Mouse (Mus musculus): ENCODE results near the gene Dsp.

Gene Dsp

DNA sequence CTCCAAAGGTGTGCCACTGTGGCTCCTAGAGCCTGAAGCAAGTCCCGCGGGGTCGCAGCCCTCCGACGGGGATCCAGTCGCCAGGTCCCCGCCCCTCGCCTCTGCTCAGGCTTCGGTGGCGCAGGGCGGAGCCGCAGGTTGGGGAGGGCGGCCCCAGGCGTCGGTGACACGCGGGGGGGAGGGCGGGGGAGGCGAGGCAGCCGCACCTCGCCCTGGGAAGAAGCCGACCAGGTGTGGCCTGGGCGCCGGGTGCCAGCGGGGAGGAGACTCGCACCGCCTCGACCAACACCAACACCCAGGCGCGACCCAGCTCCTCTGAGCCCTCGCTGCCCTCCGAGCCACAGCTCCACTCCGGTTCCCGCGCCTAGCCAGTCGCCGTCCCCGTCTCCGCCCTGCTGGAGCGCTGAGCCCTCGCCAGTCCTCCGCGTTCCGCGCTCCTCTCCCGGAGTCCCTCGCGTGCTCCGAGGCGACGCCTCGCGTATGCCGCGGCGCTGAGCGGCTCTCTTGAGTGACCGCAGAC lies at the start of gene Dsp:
TSS of gene Dsp (plus strand) at position 226 of the 520 bp plus-strand sequence.
- in situ Hi-C loops (cut with MboI, MseI) = no loop called here

DNA sequence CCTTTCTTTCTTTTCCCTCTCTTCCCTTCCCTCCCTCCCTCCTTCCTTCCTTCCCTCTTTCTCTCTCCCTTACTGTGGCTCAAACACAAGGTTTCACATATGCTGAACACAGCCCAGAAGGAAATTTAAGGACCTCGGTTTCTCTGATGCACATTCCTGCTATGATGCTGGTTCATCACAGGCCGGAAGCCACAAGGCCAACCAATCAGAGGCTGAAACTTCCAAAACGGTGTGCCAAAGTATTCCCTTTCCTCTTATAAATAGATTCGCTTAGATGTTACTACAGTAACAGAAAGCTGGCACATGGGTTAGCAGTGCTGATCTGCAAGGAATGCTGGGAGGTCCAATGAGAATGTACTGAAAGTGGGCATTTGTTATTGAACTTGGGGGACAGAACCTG lies 47.7 kb upstream of the Dsp start:
- in situ Hi-C loops (cut with MboI, MseI) = no loop called here

DNA sequence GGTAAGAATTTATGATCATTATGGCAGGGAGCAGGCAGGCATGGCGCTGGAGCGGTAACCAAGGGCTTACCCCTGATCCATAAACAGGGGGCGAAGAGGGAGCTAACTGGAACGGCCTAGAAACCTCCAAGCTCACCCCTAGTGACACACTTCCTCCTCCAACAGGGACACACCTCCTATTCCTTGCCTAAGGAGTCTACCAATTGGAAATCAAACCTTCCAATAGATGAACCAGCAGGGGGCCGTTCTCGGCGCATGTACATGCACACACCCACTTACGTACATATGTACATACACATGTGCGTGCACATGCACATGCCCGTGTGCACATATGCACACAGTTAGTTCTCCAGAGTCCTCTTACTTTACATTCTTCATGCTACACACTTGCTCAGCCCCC lies 46.6 kb upstream of the Dsp start:
- in situ Hi-C loops (cut with MboI, MseI) = no loop called here

DNA sequence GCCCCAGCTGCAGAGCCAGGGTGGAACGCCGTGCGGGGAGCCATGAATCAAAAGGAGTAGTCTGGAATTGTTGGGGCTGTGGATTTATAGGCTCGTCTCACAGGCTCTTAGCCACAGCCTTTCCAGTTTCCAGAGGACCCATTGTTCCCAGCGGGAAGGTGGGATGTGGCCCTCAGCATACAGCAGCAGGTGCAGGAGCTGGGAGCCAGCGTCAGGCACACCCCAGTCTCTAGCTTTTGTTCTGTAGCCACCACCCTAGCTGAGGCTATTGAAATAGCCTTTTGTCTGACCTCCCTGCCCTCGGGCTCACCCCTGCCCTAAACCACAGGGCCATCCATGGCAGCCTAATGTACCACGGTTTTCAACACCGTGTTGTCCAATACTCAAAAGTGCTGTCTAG lies 42.0 kb upstream of the Dsp start:
- in situ Hi-C loops (cut with MboI, MseI) = no loop called here

DNA sequence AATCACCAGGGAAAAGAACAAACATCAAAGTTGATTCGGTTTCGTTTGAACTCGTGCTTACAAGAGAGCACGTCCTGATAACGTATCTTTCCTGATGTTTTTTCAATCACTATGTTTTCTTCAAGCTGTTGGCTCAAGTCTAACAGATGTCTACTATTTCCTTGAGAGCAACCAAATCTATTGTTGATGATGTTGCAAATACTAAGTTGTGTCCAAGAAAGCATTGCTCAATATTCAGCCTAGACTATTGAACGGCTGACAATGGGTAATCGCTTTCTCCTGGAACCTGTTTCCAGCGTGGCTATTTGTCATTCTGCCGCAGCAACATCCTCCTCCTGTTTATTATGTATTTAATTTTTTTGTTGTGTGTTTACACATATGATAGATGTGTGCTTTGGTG lies 28.8 kb upstream of the Dsp start:
- in situ Hi-C loops (cut with MboI, MseI) = no loop called here

DNA sequence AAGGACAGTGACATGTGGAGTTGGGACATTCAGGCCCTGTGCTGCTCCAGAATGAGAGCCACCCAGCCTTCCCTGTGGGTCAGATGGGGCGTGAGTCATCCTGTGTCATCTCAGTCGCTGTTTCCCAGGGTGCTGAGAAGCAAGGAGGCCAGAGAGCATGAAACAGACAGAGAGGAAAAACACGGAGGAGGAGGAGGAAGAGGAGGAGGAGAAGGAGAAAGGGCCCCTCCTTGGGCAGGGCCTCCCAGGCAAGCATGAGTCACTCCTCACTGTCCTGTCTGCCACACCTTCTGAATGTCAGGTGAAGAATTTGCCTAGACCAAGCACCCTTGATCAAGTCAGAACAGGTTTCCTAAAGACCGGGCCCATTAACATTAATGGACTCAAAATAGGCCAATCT lies 27.4 kb upstream of the Dsp start:
- in situ Hi-C loops (cut with MboI, MseI) = no loop called here

DNA sequence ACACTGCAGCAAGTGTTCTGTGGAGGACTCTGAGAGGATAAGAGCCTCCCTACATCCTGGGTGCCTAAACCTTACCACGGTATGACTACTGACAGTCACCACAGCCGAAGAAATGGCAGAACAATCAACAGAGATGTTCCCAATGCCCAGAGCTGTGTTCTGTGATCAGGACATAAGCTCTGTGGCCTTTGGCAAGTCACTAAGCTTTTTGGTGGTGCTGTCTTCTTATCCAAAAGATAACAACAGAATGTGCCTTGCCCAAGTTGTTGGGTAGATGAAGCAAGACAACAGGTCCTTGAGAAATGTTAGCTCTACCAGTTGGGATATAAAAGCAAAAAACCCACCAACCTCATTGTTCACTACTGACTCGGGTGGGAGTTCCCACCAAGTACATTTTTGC lies 23.4 kb upstream of the Dsp start:
- in situ Hi-C loops (cut with MboI, MseI) = no loop called here

DNA sequence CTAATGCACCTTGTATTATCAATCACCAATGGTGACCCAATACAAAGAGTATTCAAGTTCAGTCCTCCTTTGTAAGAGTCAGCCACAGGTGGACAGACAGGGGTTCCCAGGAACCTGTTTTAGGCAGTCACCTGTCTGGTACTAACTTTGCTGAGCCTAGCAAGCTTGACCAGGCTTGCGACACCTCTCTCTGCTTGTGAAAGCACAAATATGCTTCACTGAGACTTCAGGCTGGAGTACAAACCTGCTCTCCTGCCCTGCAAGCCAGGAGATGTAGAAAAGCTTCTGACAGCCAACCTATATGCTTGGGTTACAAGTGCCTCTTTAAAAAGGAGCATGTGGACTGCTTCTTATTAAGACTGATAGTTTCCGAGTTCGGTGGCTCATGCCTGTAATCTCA lies 22.8 kb upstream of the Dsp start:
- in situ Hi-C loops (cut with MboI, MseI) = no loop called here

DNA sequence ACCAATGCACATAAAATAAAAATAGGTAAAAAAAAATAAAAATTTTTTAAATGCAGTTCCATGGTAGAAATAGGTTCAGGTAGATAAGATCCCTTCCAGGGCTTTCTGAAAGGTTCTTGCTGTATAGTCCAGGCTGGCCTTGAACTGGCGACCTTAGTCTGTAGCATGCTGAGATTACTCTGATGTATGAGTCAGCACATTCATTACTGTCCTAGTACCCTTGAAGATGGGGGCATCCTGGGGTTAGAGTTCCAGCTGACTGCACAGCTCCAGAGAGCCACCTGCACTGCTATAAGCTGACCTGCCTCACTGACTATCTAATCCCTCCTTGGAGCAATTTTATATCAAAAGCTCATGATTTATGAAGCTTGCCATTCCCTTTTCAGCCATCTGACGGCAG lies 21.6 kb upstream of the Dsp start:
- in situ Hi-C loops (cut with MboI, MseI) = no loop called here

DNA sequence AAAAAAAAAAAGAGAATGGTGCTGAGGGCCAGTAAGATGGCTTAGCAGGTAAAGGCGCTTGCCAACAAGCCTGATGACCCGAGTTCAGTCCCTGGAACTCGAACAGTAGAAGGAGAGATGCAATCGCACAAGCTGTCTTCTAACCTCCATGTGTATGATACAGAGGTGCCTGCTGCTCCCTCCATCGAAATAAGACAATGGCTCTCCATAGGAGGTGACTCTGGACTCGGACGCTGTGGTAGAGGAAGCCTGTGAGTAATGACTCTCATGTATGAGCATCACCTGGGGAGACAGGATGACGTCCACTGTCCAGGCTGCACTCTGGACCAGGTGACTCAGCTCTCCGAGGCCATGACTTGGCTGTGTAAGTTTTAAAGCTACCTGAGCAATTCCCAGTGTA lies 21.0 kb upstream of the Dsp start:
- in situ Hi-C loops (cut with MboI, MseI) = no loop called here

DNA sequence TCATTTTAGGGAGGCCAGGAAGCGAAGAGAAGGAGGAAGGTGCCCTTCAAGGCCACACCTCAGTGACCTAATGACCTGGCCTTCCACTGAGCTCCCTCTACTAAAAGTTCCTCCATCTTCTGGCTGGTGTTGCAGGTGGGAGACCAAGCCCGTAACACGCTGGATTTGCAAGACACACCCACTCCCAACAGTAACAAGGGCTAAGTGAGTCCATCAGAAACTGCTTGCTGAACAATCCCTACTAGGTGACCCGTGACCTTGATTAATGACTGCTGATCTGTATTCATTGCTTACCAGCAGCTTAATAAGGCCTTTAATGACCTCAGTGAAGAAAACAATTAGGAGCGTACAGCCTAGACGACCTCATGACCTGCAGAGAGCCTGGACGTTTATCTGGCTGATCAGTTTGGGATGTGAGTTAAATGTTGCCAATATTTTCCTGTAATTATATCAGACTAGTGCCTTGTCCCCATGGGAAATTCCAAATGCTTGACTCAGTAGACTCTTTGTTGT lies 18.0 kb upstream of the Dsp start:
- in situ Hi-C loops (cut with MboI, MseI) = no loop called here

DNA sequence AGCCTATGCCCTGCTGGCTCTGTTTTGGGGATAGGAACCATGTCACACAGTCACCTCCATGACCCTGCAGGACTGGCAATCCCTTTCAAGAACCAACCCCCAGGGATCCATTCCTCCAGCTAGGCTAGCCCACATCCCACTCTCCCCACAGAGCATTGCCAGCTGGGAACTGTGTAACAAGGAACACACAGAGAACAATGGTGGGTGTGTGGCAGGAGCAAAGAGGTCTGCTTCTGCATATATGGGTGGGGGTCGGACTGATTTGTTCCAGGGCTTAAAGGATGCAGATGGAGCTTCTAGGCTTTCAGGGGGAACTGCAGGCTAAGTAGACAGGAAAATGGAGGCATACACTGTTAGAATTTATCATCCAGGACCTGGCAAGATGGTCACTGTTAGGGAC lies 10.6 kb upstream of the Dsp start:
- in situ Hi-C loops (cut with MboI, MseI) = no loop called here

DNA sequence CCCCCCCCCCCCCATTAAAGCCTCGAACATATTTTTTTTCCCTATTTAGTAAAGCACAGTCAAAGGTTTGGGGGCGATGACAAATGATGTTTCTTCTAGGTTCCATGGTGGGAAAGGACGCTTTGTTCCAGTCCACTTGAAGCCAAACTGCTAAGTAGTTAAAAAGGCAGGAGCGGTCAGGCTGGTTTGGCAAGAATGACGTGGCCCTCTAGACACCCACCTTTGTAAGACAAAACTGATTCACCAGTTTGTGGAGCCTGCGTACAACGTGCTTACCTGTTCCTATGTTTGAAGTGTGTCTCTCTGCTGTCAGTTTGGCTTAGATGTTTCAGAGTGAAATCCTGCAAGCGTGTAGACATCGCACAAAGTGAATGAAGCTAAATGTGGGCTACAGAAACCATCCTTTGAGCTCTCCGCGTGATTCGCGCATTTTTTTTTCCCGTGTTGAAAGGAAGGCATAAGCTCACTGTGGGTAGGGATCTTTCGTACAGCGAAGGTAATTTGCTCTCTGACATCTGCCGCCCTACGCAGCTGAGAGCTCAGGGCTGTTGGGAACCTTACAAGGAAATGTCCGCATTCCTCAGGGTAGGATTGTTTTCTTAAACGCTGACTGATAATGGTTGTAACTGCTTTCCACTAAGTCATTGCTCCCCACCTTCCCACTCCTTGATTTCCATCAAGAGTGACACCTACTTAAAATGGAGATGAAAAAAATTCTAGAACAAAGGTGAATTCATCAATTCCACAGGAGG lies 6.0 kb upstream of the Dsp start:
- in situ Hi-C loops (cut with MboI, MseI) = no loop called here

DNA sequence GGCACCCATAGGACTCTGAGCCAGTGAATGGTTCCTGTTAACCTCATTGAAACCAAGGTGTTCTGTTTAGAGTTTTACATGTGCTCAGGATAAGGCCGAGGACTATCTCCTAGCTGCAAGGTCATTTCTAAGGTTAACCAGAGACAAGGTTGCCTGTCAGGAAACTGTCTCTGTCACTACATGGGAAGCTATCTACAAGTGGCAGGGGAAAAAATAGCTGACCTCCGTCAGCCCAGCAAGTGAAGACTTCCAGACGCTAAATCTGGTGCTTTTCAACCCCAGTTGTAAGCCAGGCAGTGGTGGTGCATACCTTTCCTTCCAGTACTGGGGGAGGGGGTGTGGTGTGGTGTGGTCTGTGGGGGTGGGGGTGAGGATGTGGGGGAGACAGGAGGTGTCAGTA lies 2.7 kb upstream of the Dsp start:
- in situ Hi-C loops (cut with MboI, MseI) = no loop called here

DNA sequence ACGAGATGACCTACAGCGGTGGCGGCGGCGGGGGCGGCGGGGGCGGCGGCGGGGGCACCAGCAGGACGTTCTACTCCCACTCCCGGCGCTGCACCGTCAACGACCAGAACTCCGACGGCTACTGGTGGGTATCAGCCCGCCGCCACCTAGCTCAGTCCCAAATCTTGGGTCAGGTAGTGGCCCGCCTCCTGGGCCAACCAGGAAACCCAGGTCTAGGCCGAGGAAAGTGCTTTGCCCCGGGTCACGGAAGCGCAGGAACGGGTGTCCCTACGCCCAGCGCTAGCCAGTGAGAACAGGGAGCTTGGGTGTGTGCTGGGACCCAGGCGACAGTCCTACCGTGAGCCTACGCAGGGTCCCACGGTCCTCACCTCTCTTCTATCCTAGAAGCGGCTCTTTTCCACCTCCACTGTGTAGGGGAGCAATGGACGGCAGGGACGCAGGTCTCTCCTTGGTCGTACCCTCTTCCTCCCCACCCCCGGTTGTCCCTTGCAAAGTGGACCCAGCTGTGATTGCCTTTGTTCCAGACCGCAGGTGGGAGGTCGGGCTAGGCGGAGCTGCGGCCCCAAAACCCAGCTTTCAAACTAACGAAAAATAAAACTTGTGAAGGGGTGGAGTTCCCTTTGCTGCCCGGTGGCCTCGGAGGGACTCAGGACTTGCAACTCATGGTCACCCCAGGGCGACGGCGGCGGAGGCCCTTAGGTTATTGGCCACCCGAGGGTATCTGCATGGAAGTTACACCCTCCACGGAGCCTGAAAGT lies 756 bp downstream of the Dsp start:
- in situ Hi-C loops (cut with MboI, MseI) = no loop called here

DNA sequence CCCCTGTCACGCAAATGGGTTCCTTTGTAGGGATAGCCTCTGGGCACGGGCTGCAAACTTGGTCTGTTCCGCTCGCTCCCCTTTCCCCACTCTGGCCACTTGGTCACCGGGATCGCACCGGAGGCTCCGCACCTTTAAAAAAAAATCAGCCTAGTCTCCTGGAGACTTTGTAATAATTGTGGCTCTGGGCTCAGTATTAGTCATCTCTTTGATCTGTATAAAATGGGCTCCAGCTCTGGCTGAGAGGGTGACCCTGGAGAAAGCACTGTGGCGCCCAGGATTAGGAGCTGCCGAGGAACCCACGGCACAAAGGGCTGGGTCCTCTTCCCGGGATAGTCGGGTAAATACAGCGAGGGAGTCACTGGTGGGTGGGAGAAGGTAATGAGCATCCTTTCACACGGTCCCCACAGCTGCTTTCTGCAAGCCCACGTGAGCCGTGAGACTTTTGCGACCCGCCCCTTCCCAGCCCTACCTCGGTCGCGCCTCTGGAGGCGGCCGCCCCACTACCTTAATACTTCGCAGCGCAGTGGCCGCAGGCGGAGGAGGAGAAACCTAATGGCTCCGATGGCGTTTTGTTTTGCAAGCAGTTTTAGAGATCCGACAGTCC lies 1.4 kb downstream of the Dsp start:
- in situ Hi-C loops (cut with MboI, MseI) = no loop called here

DNA sequence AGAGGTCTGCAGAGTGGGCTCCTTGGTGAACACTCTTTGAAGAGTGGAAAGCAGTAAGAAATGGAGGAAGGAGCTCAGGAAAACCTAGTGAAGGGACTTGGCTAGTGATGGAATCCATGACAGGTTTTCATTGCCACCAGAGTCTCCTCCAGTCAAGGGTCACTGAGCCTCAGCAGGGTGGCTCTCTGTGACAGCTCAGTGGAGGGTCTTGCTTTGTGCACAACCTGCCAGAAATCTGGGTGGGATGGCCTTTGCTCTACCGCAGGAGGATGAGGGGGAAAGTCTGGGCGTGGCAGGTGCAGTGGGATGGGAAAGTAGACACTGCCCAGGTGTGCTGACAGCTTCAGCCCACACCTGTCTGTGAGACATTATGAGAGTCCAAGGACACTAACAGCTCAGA lies 4.4 kb downstream of the Dsp start:
- in situ Hi-C loops (cut with MboI, MseI) = no loop called here

DNA sequence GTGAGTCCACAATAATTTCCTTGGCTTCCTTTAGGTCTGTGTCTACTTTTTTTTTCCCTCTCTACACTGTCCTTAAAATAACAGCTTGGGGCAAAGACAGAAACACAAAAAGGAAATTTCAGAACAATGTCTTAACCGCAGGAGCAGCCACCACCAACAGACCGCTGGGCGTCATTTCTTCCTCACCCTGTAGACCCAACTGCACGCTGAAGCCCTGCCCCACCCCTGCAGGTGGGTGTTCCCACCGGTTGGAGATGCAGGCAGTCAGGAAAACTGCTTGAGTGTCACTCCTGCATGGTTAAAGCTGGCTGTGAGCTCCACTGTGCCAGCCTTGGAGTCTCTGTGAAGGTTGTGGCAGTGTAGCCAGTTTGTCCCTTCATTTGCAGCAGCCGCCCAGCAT lies 6.5 kb downstream of the Dsp start:
- in situ Hi-C loops (cut with MboI, MseI) = no loop called here

DNA sequence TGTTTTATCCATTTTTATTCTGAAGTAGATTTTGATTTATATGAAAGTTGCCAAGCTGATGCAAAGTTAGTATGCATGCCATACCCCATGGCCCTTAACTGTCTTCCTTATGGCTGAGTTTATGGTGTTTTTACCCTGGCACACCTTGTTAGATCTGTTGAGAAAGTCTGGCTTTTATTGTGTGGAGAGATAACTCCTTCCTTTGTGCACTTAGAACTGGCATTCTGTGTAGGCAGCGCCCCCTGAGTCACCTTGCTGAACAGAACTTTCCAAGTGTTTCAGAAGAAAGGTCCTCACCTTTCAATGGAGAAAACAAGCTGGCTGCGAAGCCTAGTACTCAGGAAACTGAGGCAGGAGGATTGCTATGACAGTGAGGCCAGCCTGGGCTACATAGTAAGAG lies 10.9 kb downstream of the Dsp start:
- in situ Hi-C loops (cut with MboI, MseI) = no loop called here

DNA sequence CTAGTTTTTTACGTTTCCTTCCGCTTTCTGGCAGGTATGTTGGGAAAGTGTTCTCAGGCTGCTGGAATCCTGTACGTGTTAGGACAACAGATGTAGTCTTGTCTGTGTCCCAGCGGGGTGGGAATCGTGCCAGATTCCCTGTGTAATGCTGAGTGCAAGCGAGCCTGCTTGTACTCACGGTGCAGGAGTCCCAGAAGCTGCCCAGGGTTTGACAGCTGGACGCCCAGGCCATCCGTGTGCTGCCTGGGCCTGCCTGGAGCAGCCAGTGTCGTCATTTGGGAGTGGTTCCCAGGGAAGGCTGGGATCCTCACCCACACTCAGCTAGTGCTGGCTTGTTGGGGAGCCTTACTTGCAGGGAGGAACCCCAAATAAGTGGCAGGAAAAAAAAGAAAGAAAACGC lies 11.6 kb downstream of the Dsp start:
- in situ Hi-C loops (cut with MboI, MseI) = no loop called here

DNA sequence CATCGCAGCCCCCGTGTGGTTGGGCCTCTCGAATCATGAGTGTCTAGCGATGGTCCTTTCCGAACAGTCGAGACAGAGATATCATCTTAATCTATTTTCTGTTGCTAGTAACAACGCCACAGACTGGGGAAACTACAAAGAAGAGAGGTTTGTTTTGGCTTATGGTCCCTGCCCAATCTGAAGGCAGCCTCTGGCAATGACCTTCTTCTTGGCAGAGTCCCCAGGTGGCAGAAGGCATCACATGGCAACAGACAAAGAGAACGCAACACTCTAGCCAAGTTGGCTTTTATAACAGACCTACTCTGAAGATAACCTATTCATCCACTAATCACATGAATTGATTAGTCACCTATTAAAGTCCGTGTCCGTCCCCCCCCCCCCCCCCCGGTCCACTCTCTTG lies 13.8 kb downstream of the Dsp start:
- in situ Hi-C loops (cut with MboI, MseI) = no loop called here

DNA sequence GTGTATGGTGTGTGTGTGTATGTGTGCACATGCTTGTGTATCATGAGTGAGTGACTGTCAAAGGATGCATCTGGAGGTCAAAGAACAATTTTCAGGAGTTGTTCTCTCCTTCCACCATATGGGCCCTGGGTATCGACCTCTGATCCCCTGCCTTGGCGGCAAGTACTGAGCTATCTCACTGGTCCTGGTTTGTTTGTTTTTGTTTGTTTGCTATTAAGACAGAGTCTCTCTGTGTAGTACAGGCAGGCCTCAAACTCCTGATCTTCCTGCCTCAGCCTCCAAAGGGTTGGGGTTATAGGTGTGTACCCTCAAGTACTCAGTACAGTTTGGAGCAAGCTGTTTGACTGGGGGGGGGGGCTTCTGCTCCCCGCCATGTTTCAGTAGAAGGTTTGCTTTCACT lies 16.0 kb downstream of the Dsp start:
- in situ Hi-C loops (cut with MboI, MseI) = no loop called here

All from T-helper 17 cell (primary cell).